Mouse (Mus musculus): ENCODE measurements at regions not wholly inside any gene's neighbourhood (a gene's known extent, or its start where the extent isn't known, plus 50 kb on each side); places are given as distances from the start of the nearest gene placed in this dataset.

GRCm38 (mm10) chr12:9921591-9922198 lies 351.8 kb downstream of the Osr1 start:
- in situ Hi-C loops (cut with MboI, MseI): no loop called here

GRCm38 (mm10) chr12:9924561-9924960 lies 354.6 kb downstream of the Osr1 start:
- in situ Hi-C loops (cut with MboI, MseI): no loop called here

GRCm38 (mm10) chr12:9934158-9934557 lies 364.2 kb downstream of the Osr1 start:
- in situ Hi-C loops (cut with MboI, MseI): loop anchor here (5.0 kb wide), 1 partner anchor 358 kb away; no protein-coding TSS in a partner anchor

- in situ Hi-C loops (cut with MboI, MseI): no loop called here
Measured at GRCm38 (mm10) chr12:9941357-9941756, 371.4 kb downstream of the Osr1 start.

DNA sequence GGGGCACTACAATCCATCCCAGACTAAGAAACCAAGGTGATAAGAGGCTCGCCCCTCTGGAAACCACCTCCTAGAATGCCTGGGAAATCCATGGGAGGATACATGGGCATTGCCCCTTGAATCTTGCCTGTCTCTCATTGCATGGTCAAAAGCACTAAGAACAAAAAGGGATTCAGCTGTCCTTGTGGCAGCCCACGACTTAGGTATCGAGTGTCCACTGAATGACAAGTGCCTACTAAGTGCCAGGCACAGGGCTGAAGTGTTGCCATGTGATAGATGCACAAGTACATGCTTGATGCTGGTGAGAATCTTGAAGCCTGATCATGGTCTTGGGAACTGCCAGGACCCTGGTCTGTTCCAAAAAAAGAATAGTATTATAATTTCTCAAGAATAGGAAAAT lies 371.9 kb downstream of the Osr1 start:
- in situ Hi-C loops (cut with MboI, MseI): no loop called here

DNA sequence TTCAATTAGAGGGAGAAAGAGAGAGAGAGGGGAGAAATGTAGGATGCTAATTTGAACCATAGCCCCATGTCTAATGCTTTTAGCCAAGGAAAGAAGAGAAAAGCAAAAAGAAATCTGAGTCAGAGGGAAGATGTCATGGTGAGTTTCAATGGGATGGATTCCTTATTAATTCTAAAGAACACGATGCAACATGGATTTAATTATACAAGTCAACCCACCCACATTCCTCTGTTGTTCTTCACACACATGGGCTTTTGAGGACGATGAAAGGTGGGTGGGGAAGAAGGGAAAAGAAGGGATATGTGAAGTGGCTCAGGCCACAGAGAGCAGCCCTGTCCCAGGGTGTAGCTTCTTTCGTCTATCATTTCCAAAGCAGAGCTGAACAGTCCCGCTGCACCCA lies 378.9 kb downstream of the Osr1 start:
- in situ Hi-C loops (cut with MboI, MseI): no loop called here

GRCm38 (mm10) chr12:9952372-9952771 lies 382.5 kb downstream of the Osr1 start:
- in situ Hi-C loops (cut with MboI, MseI): no loop called here

DNA sequence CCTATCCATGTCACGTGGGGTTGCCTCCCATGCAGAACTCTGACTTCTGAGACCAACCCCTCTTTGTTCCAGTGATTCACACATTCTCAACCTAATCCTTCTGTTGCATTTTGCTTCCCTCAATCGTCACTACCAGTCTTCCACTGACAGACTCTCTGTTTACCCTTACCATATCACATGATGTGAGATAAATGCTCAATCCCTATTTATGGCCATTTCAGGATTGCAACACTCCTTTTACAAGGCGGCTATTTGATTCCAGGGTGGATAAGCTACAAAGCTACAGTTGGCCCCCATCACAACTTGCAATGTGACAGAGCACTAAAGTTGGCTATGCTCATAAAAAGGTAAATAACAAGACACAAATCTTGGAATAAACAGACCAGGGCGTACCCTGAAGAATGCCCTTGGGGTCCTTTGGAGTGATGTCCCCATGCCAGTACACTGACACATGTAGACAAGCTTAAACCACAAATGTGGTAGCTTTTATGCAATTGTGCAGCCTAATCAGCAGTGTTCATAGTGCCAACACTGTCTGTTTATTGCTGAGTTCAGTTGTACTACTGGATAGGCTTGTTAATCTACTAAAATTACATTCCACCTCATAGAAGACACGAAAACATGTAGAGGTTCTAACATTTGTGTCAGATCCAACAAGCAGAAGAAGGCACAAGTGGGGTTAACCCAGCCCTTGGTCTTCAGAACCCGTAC lies 384.4 kb downstream of the Osr1 start:
- in situ Hi-C loops (cut with MboI, MseI): no loop called here

- in situ Hi-C loops (cut with MboI, MseI): no loop called here
Measured at GRCm38 (mm10) chr12:9969390-9969789, 399.5 kb downstream of the Osr1 start.

DNA sequence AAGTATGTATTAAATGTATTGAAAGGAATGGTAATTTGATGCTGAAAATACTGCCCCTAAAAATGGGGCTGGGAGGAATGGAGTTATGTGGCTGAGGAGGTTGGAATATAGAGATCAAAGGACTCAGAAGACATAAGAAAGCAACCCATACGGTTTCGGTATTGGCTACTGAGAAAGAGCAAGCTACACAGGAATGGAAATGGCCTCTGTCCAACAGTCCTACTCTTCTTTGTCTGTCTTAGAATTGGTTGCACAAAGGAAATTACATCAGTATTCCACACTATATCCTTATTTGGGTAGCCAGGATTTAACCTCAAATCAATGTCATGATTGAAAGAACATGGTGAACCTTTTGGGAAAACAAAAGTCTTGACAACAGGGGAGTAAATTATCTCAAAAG lies 399.0 kb upstream of the Nt5c1b start:
- in situ Hi-C loops (cut with MboI, MseI): no loop called here

DNA sequence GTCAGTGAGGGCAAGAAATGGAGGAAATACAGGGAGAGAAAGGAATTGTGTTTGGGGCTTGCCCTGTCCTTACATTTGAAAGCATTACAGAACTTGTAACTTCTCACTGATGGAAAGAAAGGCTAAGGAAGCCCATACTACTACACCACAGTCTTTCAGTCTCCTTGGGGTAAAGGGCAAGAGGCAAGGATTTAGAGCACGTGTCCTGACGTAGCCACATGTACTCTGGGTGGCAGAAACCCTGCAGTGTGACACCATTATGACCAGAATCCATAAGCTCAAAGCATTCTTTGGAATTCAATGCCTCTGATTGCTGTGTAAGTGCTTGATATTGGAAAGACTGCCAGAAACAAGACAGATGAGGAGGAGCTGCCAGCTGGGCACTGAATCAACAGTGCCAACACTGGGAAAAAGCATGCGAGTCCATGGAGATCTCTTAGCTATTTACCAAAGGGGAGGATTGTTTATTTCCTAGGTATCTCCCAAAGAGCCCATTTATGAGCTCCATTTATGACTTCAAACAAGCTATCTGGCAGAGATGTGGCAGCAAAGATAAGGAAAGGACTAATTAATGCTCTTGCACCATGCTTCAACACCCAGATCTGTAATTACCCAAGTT lies 391.2 kb upstream of the Nt5c1b start:
- in situ Hi-C loops (cut with MboI, MseI): no loop called here

DNA sequence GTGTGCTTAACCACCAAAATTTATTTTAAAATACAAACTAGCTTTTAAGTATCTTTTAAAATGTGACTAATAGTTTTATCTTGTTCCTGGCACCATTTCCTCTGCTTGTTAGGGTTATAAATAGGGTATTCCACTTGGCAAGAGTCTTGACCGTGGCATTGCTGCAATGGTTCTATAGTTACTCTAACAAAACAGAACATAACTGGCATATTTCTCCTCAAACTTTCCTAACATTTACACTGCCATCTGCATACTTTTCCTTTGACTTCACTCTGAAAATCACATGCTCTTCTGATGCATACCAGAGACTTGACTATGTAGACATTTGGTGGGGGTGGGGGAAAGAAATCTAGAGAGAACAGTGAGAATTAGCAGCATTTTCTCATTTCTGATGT lies 390.7 kb upstream of the Nt5c1b start:
- in situ Hi-C loops (cut with MboI, MseI): no loop called here

DNA sequence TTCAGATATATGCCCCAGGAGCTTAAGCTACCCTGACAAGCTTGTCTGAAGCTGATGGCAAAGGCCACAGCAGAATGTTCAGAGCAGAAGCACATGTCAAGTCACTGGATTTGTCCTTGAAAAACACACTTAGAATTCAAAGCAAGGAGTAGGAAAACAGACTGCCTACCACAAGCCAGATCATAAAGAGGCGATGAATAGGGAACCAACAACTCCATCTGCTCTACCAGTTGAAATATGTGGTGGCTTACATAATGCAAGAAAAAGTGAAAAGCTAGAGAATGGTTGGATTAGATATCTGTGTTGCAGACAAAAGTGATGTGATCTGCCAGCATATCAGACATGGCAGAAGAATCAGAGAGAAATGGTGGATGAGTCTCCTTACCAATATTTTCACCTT lies 378.5 kb upstream of the Nt5c1b start:
- in situ Hi-C loops (cut with MboI, MseI): no loop called here

DNA sequence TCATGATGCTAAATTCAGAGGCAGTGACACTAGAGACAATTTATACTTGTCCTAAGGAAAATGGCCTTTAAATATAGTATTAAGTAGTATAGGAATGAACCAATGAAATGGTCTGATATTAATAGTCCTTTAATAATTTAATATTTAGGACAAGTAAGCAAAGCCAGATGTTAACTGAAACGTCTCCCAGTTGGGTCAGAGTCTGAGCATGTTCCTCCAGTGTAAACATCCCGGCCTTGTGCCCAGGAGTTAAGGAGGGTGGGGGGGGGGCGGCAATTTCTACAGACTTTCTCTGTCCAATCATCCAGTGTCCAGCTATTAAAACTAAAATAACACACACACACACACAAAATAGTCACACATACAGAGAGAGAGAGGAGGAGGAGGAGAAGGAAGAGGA lies 374.1 kb upstream of the Nt5c1b start:
- in situ Hi-C loops (cut with MboI, MseI): no loop called here

DNA sequence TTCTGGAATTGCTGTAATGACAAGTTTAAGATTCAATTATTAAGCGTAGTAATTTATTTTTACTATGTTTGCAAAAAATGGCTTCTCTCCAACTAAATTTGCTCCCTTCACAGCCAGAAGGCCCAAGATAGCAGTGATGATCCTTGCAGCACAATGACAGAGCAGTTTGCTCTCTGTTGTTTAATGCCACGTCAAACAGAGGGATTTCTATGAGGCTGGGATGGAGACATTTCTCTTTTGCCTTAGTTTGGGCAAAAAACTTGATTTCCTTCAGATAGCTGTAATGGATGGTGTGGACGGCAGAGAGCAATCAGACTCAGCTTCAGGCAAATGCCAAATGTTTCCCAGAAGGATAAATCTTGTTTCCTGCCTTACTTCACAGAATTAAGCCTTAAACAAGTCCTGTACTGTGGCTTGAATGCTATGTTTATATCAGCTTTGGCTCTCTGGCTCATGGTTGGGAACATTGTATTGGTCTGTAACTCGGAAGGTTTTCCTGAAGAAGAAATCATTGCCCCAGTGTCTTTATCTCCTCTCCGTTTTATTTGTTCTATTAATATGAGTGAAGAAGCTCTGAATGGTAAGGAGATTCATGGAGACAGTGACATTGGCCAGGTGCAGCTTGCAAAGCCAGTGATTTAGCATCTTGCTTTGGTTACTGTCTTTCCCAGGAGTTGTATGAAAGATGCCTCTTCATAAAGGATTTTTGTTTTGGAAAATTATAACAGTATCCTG lies 373.2 kb upstream of the Nt5c1b start:
- in situ Hi-C loops (cut with MboI, MseI): no loop called here

DNA sequence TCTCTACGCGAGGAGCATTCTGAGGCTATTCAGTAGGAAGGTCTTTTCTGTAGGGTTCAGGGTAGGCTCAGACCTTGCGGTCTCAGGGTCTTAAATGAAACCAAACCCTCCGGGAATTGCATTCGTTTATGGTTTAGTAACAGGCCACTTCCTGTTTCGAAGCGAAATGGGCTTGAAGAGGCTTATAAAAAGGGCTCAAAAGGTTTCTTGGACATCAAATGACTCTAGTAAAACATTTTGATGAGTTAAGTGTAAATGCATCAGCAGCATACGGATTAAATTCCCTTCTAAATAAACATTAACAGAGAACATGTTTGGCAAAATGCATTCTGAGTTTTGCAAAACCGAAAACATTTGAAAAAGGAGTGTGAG lies 372.6 kb upstream of the Nt5c1b start:
- in situ Hi-C loops (cut with MboI, MseI): no loop called here

DNA sequence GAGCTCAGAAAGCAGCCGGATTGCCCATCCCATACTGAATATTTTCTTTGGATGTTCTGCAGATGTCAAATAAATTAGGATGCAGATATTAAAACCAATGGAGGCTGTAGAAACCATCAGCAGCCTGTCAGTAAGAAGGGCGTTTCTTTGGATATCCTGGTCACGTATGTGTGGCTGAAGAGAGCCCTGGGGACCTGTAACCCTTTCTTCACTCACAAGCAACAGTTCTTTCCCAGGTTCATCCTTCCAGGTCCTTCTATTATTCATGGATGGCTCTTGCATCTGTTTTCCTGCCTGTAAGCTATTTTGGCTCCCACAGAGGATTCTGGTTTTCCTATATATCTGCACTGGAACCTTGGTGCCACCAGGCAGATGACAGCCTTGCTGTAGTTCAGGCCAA lies 372.2 kb upstream of the Nt5c1b start:
- in situ Hi-C loops (cut with MboI, MseI): no loop called here

- in situ Hi-C loops (cut with MboI, MseI): no loop called here
Measured at GRCm38 (mm10) chr12:9999933-10000332, 369.8 kb upstream of the Nt5c1b start.

GRCm38 (mm10) chr12:10008473-10008872 lies 361.3 kb upstream of the Nt5c1b start:
- in situ Hi-C loops (cut with MboI, MseI): no loop called here

GRCm38 (mm10) chr12:10016710-10017581 lies 352.8 kb upstream of the Nt5c1b start:
- in situ Hi-C loops (cut with MboI, MseI): no loop called here

- in situ Hi-C loops (cut with MboI, MseI): no loop called here
Measured at GRCm38 (mm10) chr12:10035479-10035878, 334.3 kb upstream of the Nt5c1b start.
